Mouse (Mus musculus): ENCODE data around the gene Asic2.

GRCm38 (mm10) chr11:81385547-81385946 lies 582.7 kb downstream of the Asic2 start:
- TF ChIP-seq EP300 (IDR thresholded peaks at IDR 0.05; ENCODE audit: low read depth) (no peak), CTCF (IDR thresholded peaks at IDR 0.05; ENCODE audit: low read depth) (no peak)
